Mouse (Mus musculus): ENCODE results near the gene Olfr591. TPM values are rescaled to one million over a fixed set of nuclear protein-coding genes. Genes with fewer than 3 reads are reported as not detected.
"Not testable (repeated sequence)": the region's sequence is repeated elsewhere in the genome, so short reads cannot be mapped to it uniquely, and the experiment has no call there.

Olfr591 gene
- polyA plus RNA-seq (2012; rRNA removed) = not detected in 2 replicates

GRCm38 (mm10) chr7:103178240-103178639, at the start of gene Olfr591:
Olfr591 (minus strand) TSS chr7:103178340.
- no peak for DNase-seq (ENCODE audit: low spot score)

GRCm38 (mm10) chr7:103216696-103217095, 38.6 kb upstream of the Olfr591 start, which contains the start of gene Olfr594:
Olfr594 (plus strand) TSS chr7:103216996.
- DNase-seq (ENCODE audit: low spot score) = no peak

- DNase-seq (ENCODE audit: low spot score) = not testable (repeated sequence)
Observed at GRCm38 (mm10) chr7:103212050-103212449, 33.9 kb upstream of the Olfr591 start.

GRCm38 (mm10) chr7:103211562-103211961, 33.4 kb upstream of the Olfr591 start, which contains the start of gene Olfr593:
Olfr593 (plus strand) TSS chr7:103211862.
- no peak for DNase-seq (ENCODE audit: low spot score)

GRCm38 (mm10) chr7:103184503-103184902, 6.4 kb upstream of the Olfr591 start, which contains the start of gene Olfr592:
Olfr592 (plus strand) TSS chr7:103184803.
- not testable (repeated sequence) for DNase-seq (ENCODE audit: low spot score)

GRCm38 (mm10) chr7:103169697-103170096, 8.4 kb downstream of the Olfr591 start:
- DNase-seq (ENCODE audit: low spot score) = no peak

GRCm38 (mm10) chr7:103156256-103156655, 21.9 kb downstream of the Olfr591 start, which contains the start of gene Olfr589:
Olfr589 (minus strand) TSS chr7:103156356.
- no peak for DNase-seq (ENCODE audit: low spot score)

GRCm38 (mm10) chr7:103140579-103140978, 37.6 kb downstream of the Olfr591 start, which contains the start of gene Olfr588-ps1:
Olfr588-ps1 (plus strand) TSS chr7:103140879.
- no peak for DNase-seq (ENCODE audit: low spot score)

GRCm38 (mm10) chr7:103125538-103125937, 52.6 kb downstream of the Olfr591 start, which contains the start of gene Olfr586:
Olfr586 (minus strand) TSS chr7:103125638.
- no peak for DNase-seq (ENCODE audit: low spot score)

- DNase-seq (ENCODE audit: low spot score) = no peak
Observed at GRCm38 (mm10) chr7:103119406-103119805, 58.7 kb downstream of the Olfr591 start.

Other genes with a start within 250 kb of the Olfr591 start
- gene Olfr573-ps1, start 235.8 kb downstream of the Olfr591 start, polyA plus RNA-seq (2012; rRNA removed) = not detected in 2 replicates
- not detected in 2 replicates for gene Olfr574, start 229.9 kb downstream of the Olfr591 start, polyA plus RNA-seq (2012; rRNA removed)
- gene Olfr575, start 219.6 kb downstream of the Olfr591 start, polyA plus RNA-seq (2012; rRNA removed) = not detected in 2 replicates
- gene Olfr576, start 215.7 kb downstream of the Olfr591 start, polyA plus RNA-seq (2012; rRNA removed) = not detected in 2 replicates
- gene Olfr577, start 202.4 kb downstream of the Olfr591 start, polyA plus RNA-seq (2012; rRNA removed) = not detected in 2 replicates
- not detected in 2 replicates for gene Olfr578, start 189.0 kb downstream of the Olfr591 start, polyA plus RNA-seq (2012; rRNA removed)
- not detected in 2 replicates for gene Olfr582, start 140.3 kb downstream of the Olfr591 start, polyA plus RNA-seq (2012; rRNA removed)
- gene Olfr583, start 127.0 kb downstream of the Olfr591 start, polyA plus RNA-seq (2012; rRNA removed) = not detected in 2 replicates
- gene Olfr584, start 96.5 kb downstream of the Olfr591 start, polyA plus RNA-seq (2012; rRNA removed) = not detected in 2 replicates
- not detected in 2 replicates for gene Olfr585, start 80.6 kb downstream of the Olfr591 start, polyA plus RNA-seq (2012; rRNA removed)
- not detected in 2 replicates for gene Olfr586, start 52.7 kb downstream of the Olfr591 start, polyA plus RNA-seq (2012; rRNA removed)
- gene Olfr588-ps1, start 37.5 kb downstream of the Olfr591 start, polyA plus RNA-seq (2012; rRNA removed) = not detected in 2 replicates
- not detected in 2 replicates for gene Olfr589, start 22.0 kb downstream of the Olfr591 start, polyA plus RNA-seq (2012; rRNA removed)
- not detected in 2 replicates for gene Olfr592, start 6.5 kb upstream of the Olfr591 start, polyA plus RNA-seq (2012; rRNA removed)
- gene Olfr593, start 33.5 kb upstream of the Olfr591 start, polyA plus RNA-seq (2012; rRNA removed) = not detected in 2 replicates
- not detected in 2 replicates for gene Olfr594, start 38.7 kb upstream of the Olfr591 start, polyA plus RNA-seq (2012; rRNA removed)
- gene Usp17ld, start 74.2 kb upstream of the Olfr591 start, polyA plus RNA-seq (2012; rRNA removed) = not detected in 2 replicates
- not detected in 2 replicates for gene Olfr596, start 127.3 kb upstream of the Olfr591 start, polyA plus RNA-seq (2012; rRNA removed)
- gene Olfr597, start 138.0 kb upstream of the Olfr591 start, polyA plus RNA-seq (2012; rRNA removed) = not detected in 2 replicates
- not detected in 2 replicates for gene Olfr598, start 145.2 kb upstream of the Olfr591 start, polyA plus RNA-seq (2012; rRNA removed)
- gene Olfr599, start 157.6 kb upstream of the Olfr591 start, polyA plus RNA-seq (2012; rRNA removed) = not detected in 2 replicates
- gene Olfr600, start 171.3 kb upstream of the Olfr591 start, polyA plus RNA-seq (2012; rRNA removed) = not detected in 2 replicates
- gene Olfr601, start 184.3 kb upstream of the Olfr591 start, polyA plus RNA-seq (2012; rRNA removed) = not detected in 2 replicates
- not detected in 2 replicates for gene Olfr603, start 207.8 kb upstream of the Olfr591 start, polyA plus RNA-seq (2012; rRNA removed)
- not detected in 2 replicates for gene Usp17lc, start 236.7 kb upstream of the Olfr591 start, polyA plus RNA-seq (2012; rRNA removed)

All from urinary bladder, adult 2 months (tissue).